Mouse (Mus musculus) heart, adult 11 months (tissue): ENCODE measurements around the gene Rnf123.
A peak's percentile ranks its signal among the peaks of the same experiment; 100 is the strongest.
"Not testable (repeated sequence)": the region's sequence is repeated elsewhere in the genome, so short reads cannot be mapped to it uniquely, and the experiment has no call there.

Experiments
- DNase-seq: peaks from one replicate; pipeline ENCODE4 v3.0.0; 2022

The Rnf123 gene

GRCm38 (mm10) chr9:108032126-108032525 lies 51.0 kb downstream of the Rnf123 start:
- no peak for DNase-seq

GRCm38 (mm10) chr9:108027867-108028266 lies 55.3 kb downstream of the Rnf123 start:
- no peak for DNase-seq

- no peak for DNase-seq
These were observed 56.6 kb downstream of the Rnf123 start for GRCm38 (mm10) chr9:108026584-108026983.

- DNase-seq, result no peak
These were observed 59.9 kb downstream of the Rnf123 start for GRCm38 (mm10) chr9:108023216-108023615.

GRCm38 (mm10) chr9:108020741-108021140 lies 62.4 kb downstream of the Rnf123 start:
- no peak for DNase-seq

GRCm38 (mm10) chr9:108017127-108017526 lies 66.0 kb downstream of the Rnf123 start:
- DNase-seq, result no peak

GRCm38 (mm10) chr9:108013577-108013976 lies 69.6 kb downstream of the Rnf123 start:
- DNase-seq, result not testable (repeated sequence)

- DNase-seq, result no peak
These were observed 72.8 kb downstream of the Rnf123 start for GRCm38 (mm10) chr9:108010385-108010784.

- no peak for DNase-seq
These were observed 75.1 kb downstream of the Rnf123 start for GRCm38 (mm10) chr9:108008041-108008440.

GRCm38 (mm10) chr9:108003531-108003890 lies 79.6 kb downstream of the Rnf123 start:
- peak; percentile 92 for DNase-seq

- no peak for DNase-seq
These were observed 80.2 kb downstream of the Rnf123 start for GRCm38 (mm10) chr9:108002778-108003530.

GRCm38 (mm10) chr9:108001922-108002770 lies 81.0 kb downstream of the Rnf123 start, which contains the start of gene Ip6k1:
Gene Ip6k1, plus strand, starts transcription at chr9:108002501.
- DNase-seq, result peak; percentile 100
